Mouse (Mus musculus) layer of hippocampus, adult 2 months (tissue): ENCODE data around the gene Tex101. TPM values are rescaled to one million over a fixed set of nuclear protein-coding genes. Genes with fewer than 3 reads are reported as not detected.
A peak's percentile ranks its signal among the peaks of the same experiment; 100 is the strongest.
"Not testable (repeated sequence)": the region's sequence is repeated elsewhere in the genome, so short reads cannot be mapped to it uniquely, and the experiment has no call there.

Experiments used
- DNase-seq, 2 experiments: peaks; one replicate each; pipeline ENCODE4 v3.0.0; 2022; ENCODE audit warnings: low spot score in 2 of 2
- H3K27ac ChIP-seq: fragments of 200-600 bp; 2 replicates; pipeline ENCODE4 v1.8.1; 2022
- H3K4me3 ChIP-seq: fragments of 200-600 bp; 2 replicates; pipeline ENCODE4 v1.8.1; 2022; ENCODE audit warnings: mild to moderate bottlenecking
- CTCF ChIP-seq: fragments of 200-600 bp; conservative IDR thresholded peaks from 2 replicates; pipeline ENCODE4 v1.8.1; 2022; ENCODE audit warnings: antibody characterized with exemption, mild to moderate bottlenecking, moderate library complexity
- long read RNA-seq, 2 experiments: library from polyadenylated mRNA; stranded (forward); transcript quantifications; one replicate each; pipeline ENCODE4 v2.0.0; 2021; ENCODE audit warnings: borderline mapping rate in 2 of 2
- total RNA-seq, 2 experiments: library from RNA; stranded (reverse); gene quantifications; 2 replicates each; pipeline ENCODE4 v1.2.3; 2021

Tex101 gene
- not detected for total RNA-seq
- long read RNA-seq, experiment 1, partial matches to known transcripts: 0 of 1 reads
- long read RNA-seq, experiment 1, other reads (novel, unspliced or antisense): 1 of 1 reads
- long read RNA-seq, experiment 2: 0 reads

GRCm38 (mm10) chr7:24676575-24676974 lies at the start of gene Tex101:
Gene Tex101, minus strand, starts transcription at chr7:24676675.
- no peak for TF ChIP-seq CTCF
- DNase-seq: no peak
- no peak within 1 kb of the TSS for H3K27ac ChIP-seq
- H3K4me3 ChIP-seq: no peak within 1 kb of the TSS

GRCm38 (mm10) chr7:24715039-24715438 lies 38.6 kb upstream of the Tex101 start:
- no peak for TF ChIP-seq CTCF
- no peak for DNase-seq
- H3K27ac ChIP-seq: peak overlapping the region; percentile 59
- H3K4me3 ChIP-seq: no peak overlapping the region

- no peak within 1 kb of the TSS for H3K4me3 ChIP-seq
- H3K27ac ChIP-seq: no peak within 1 kb of the TSS
- TF ChIP-seq CTCF: no peak
- DNase-seq: no peak
Measured at GRCm38 (mm10) chr7:24708832-24709292, 32.4 kb upstream of the Tex101 start, which contains the start of gene BC049730. Gene BC049730, plus strand, starts transcription at chr7:24709242.

- H3K4me3 ChIP-seq, H3K27ac ChIP-seq, DNase-seq: not testable (repeated sequence)
Measured at GRCm38 (mm10) chr7:24702841-24703240, 26.4 kb upstream of the Tex101 start.

GRCm38 (mm10) chr7:24697891-24698290 lies 21.4 kb upstream of the Tex101 start:
- H3K27ac ChIP-seq, DNase-seq, H3K4me3 ChIP-seq: not testable (repeated sequence)

GRCm38 (mm10) chr7:24692693-24693092 lies 16.2 kb upstream of the Tex101 start:
- not testable (repeated sequence) for H3K27ac ChIP-seq, DNase-seq, H3K4me3 ChIP-seq

GRCm38 (mm10) chr7:24687519-24687918 lies 11.0 kb upstream of the Tex101 start:
- not testable (repeated sequence) for DNase-seq, H3K27ac ChIP-seq, H3K4me3 ChIP-seq

GRCm38 (mm10) chr7:24684121-24684520 lies 7.6 kb upstream of the Tex101 start:
- peak; percentile 49 for TF ChIP-seq CTCF
- not testable (repeated sequence) for DNase-seq, H3K4me3 ChIP-seq, H3K27ac ChIP-seq

- Histone ChIP-seq H3K27ac (no peak overlapping the region), H3K4me3 (no peak overlapping the region)
- no peak for TF ChIP-seq CTCF
- no peak for DNase-seq
Measured at GRCm38 (mm10) chr7:24671944-24672439, 4.5 kb downstream of the Tex101 start.

GRCm38 (mm10) chr7:24664959-24665358 lies 11.5 kb downstream of the Tex101 start:
- H3K27ac ChIP-seq: no peak overlapping the region
- no peak overlapping the region for H3K4me3 ChIP-seq
- no peak for TF ChIP-seq CTCF
- DNase-seq: no peak

GRCm38 (mm10) chr7:24664301-24664700 lies 12.2 kb downstream of the Tex101 start:
- Histone ChIP-seq H3K27ac (no peak overlapping the region), H3K4me3 (no peak overlapping the region)
- TF ChIP-seq CTCF: no peak
- no peak for DNase-seq

GRCm38 (mm10) chr7:24662575-24662974 lies 13.9 kb downstream of the Tex101 start:
- H3K27ac ChIP-seq: no peak overlapping the region
- peak; percentile 96 for TF ChIP-seq CTCF
- no peak overlapping the region for H3K4me3 ChIP-seq
- peak; percentile 34 to 79 for DNase-seq

GRCm38 (mm10) chr7:24661118-24661904 lies 15.2 kb downstream of the Tex101 start:
- DNase-seq: no peak
- no peak for TF ChIP-seq CTCF

GRCm38 (mm10) chr7:24659737-24660357 lies 16.6 kb downstream of the Tex101 start:
- Histone ChIP-seq H3K4me3 (no peak overlapping the region), H3K27ac (no peak overlapping the region)
- no peak for TF ChIP-seq CTCF
- peak in 1 of 2 experiments; percentile 12 for DNase-seq

More at GRCm38 (mm10) chr7:24661118-24661904, 15.2 kb downstream of the Tex101 start:
- Histone ChIP-seq H3K4me3 (no peak overlapping the region), H3K27ac (no peak overlapping the region)
